Mouse (Mus musculus) cerebellum, adult 2 months (tissue): ENCODE data around the gene Thsd4.

Source experiments
- CTCF ChIP-seq: fragments of 200-500 bp; IDR thresholded peaks from 2 replicates; pipeline ENCODE4 v1.5.1; 2011; ENCODE audit warnings: low read depth, mild to moderate bottlenecking, control low read depth, low read length, moderate library complexity, borderline replicate concordance; ENCODE audit not compliant: insufficient read depth
- POLR2A ChIP-seq: fragments of 200-500 bp; IDR thresholded peaks from 2 replicates; pipeline ENCODE4 v1.6.1; 2011; ENCODE audit warnings: low read length, control low read depth, borderline replicate concordance; ENCODE audit not compliant: insufficient read depth

- no peak for TF ChIP-seq CTCF
- no peak for TF ChIP-seq POLR2A
These were observed 458.6 kb downstream of the Thsd4 start for GRCm38 (mm10) chr9:60063191-60063720.
